Mouse (Mus musculus) thymus, adult 2 months (tissue): Measurements from ENCODE around the gene Dapk1. TPM values are rescaled to one million over a fixed set of nuclear protein-coding genes. Genes with fewer than 3 reads are reported as not detected.

ENCODE experiments used
- DNase-seq: peaks from one replicate; pipeline ENCODE4 v3.0.0; 2021
- H3K27ac ChIP-seq: fragments of 200-500 bp; 2 replicates; pipeline ENCODE4 v1.5.1; 2012; ENCODE audit warnings: low read length, control low read depth; ENCODE audit not compliant: control insufficient read depth, insufficient read depth
- H3K27me3 ChIP-seq: fragments of 200-500 bp; 2 replicates; pipeline ENCODE4 v1.6.1; 2012; ENCODE audit warnings: mild to moderate bottlenecking, low read length, moderate library complexity, mixed read lengths; ENCODE audit not compliant: control insufficient read depth, insufficient read depth
- H3K36me3 ChIP-seq: fragments of 200-500 bp; 2 replicates; pipeline ENCODE4 v1.6.1; 2012; ENCODE audit warnings: mild to moderate bottlenecking, low read length, moderate library complexity; ENCODE audit not compliant: control insufficient read depth, insufficient read depth
- H3K4me1 ChIP-seq: fragments of 200-500 bp; replicated peaks from 2 replicates; pipeline ENCODE4 v1.6.1; 2012; ENCODE audit warnings: low read length; ENCODE audit not compliant: control insufficient read depth, insufficient read depth
- H3K4me3 ChIP-seq: fragments of 200-500 bp; 2 replicates; pipeline ENCODE4 v1.5.1; 2012; ENCODE audit warnings: mild to moderate bottlenecking, low read length, control low read depth, moderate library complexity; ENCODE audit not compliant: control insufficient read depth, insufficient read depth
- CTCF ChIP-seq: fragments of 200-500 bp; IDR thresholded peaks from 2 replicates; pipeline ENCODE4 v1.5.1; 2012; ENCODE audit warnings: mild to moderate bottlenecking, control low read depth, low read length, moderate library complexity, borderline replicate concordance; ENCODE audit not compliant: control insufficient read depth, poor library complexity, insufficient read depth; ENCODE audit errors: extremely low read depth
- POLR2A ChIP-seq: fragments of 200-500 bp; IDR thresholded peaks from 2 replicates; pipeline ENCODE4 v1.6.1; 2012; ENCODE audit warnings: mild to moderate bottlenecking, low read length, control low read depth, moderate library complexity; ENCODE audit not compliant: control insufficient read depth, poor library complexity, insufficient read depth; ENCODE audit errors: extremely low read depth
- WGBS: fragments of 180-500 bp; shearing (Covaris S2); methylation state at CpG from one replicate; pipeline ENCODE4 v1.1.7; 2018; 5-methylcytosine and 5-hydroxymethylcytosine counted together
- polyA plus RNA-seq: library from polyadenylated mRNA; depleted of rRNA; stranded (reverse); fragments of >200 nt; gene quantifications from 2 replicates; pipeline ENCODE4 v1.2.3, GENCODE M21; 2012

Dapk1 gene
- polyA plus RNA-seq, 1 experiment: 45.2 TPM

GRCm38 (mm10) chr13:60717421-60717820, 115.7 kb downstream of the Dapk1 start:
- WGBS: 97% methylated on average over 10 of the region's 10 CpGs
- DNase-seq: no peak
- no peak overlapping the region; the same call in 1 of the 2 replicates for H3K27ac ChIP-seq
- no peaks in the 10 kb centered on the region for H3K4me1 ChIP-seq
- no peak for TF ChIP-seq POLR2A
- no peak for TF ChIP-seq CTCF
- H3K36me3 ChIP-seq: peaks cover 17% of the 10 kb centered on the region
- no peaks in the 10 kb centered on the region for H3K27me3 ChIP-seq
- no peak overlapping the region for H3K4me3 ChIP-seq

- no peak for DNase-seq
- H3K27me3 ChIP-seq: no peaks in the 10 kb centered on the region
- H3K4me3 ChIP-seq: no peak overlapping the region
- no peaks in the 10 kb centered on the region for H3K4me1 ChIP-seq
- H3K27ac ChIP-seq: no peak overlapping the region
- WGBS: 93% methylated on average over 10 of the region's 10 CpGs
- peaks cover 22% of the 10 kb centered on the region for H3K36me3 ChIP-seq
- no peak for TF ChIP-seq POLR2A
- no peak for TF ChIP-seq CTCF
Measured at GRCm38 (mm10) chr13:60719581-60719980, 117.8 kb downstream of the Dapk1 start.

GRCm38 (mm10) chr13:60722763-60723162, 121.0 kb downstream of the Dapk1 start:
- no peak overlapping the region for H3K4me3 ChIP-seq
- no peak for DNase-seq
- peaks cover 26% of the 10 kb centered on the region for H3K36me3 ChIP-seq
- no peaks in the 10 kb centered on the region for H3K27me3 ChIP-seq
- 93% methylated on average over 8 of the region's 8 CpGs for WGBS
- TF ChIP-seq POLR2A (no peak), CTCF (no peak)
- no peak overlapping the region for H3K27ac ChIP-seq
- H3K4me1 ChIP-seq: no peaks in the 10 kb centered on the region

- TF ChIP-seq POLR2A: no peak
- no peak for TF ChIP-seq CTCF
- Histone ChIP-seq H3K4me3 (no peak overlapping the region), H3K27ac (no peak overlapping the region; the same call in 1 of the 2 replicates), H3K4me1 (no peaks in the 10 kb centered on the region), H3K36me3 (peaks cover 12% of the 10 kb centered on the region), H3K27me3 (no peaks in the 10 kb centered on the region)
- WGBS: 92% methylated on average over 9 of the region's 9 CpGs
- DNase-seq: no peak
Measured at GRCm38 (mm10) chr13:60728276-60729054, 126.7 kb downstream of the Dapk1 start.

- no peak overlapping the region for H3K4me3 ChIP-seq
- WGBS: 88% methylated on average over 3 of the region's 3 CpGs
- no peaks in the 10 kb centered on the region for H3K27me3 ChIP-seq
- TF ChIP-seq CTCF (no peak), POLR2A (no peak)
- no peak overlapping the region for H3K27ac ChIP-seq
- H3K4me1 ChIP-seq: no peaks in the 10 kb centered on the region
- peaks cover 12% of the 10 kb centered on the region for H3K36me3 ChIP-seq
- no peak for DNase-seq
Measured at GRCm38 (mm10) chr13:60729055-60729402, 127.3 kb downstream of the Dapk1 start.

GRCm38 (mm10) chr13:60730587-60730986, 128.8 kb downstream of the Dapk1 start:
- Histone ChIP-seq H3K27me3 (no peaks in the 10 kb centered on the region), H3K4me3 (no peak overlapping the region), H3K36me3 (peaks cover 12% of the 10 kb centered on the region), H3K27ac (no peak overlapping the region), H3K4me1 (0 out of 2 replicates have a peak, but pooled peaks cover 2% of the 10 kb centered on the region)
- 97% methylated on average over 7 of the region's 7 CpGs for whole genome bisulfite sequencing
- no peak for DNase-seq
- no peak for TF ChIP-seq CTCF
- no peak for TF ChIP-seq POLR2A

GRCm38 (mm10) chr13:60731001-60731400, 129.3 kb downstream of the Dapk1 start:
- H3K27me3 ChIP-seq: no peaks in the 10 kb centered on the region
- no peak overlapping the region for H3K4me3 ChIP-seq
- TF ChIP-seq POLR2A: no peak
- no peak for TF ChIP-seq CTCF
- H3K4me1 ChIP-seq: 0 out of 2 replicates have a peak, but pooled peaks cover 2% of the 10 kb centered on the region
- no peak for DNase-seq
- WGBS: 95% methylated on average over 3 of the region's 3 CpGs
- no peak overlapping the region for H3K27ac ChIP-seq
- H3K36me3 ChIP-seq: peaks cover 12% of the 10 kb centered on the region
